Comparison of ENCODE assay signal across 8 mouse cellular contexts in genomic region chr7:25221102-25221883, GRCm38 (mm10). TPM values are rescaled to one million over a fixed set of nuclear protein-coding genes. Genes with fewer than 3 reads are reported as not detected.
A peak's percentile ranks its signal among the peaks of the same experiment; 100 is the strongest.
DNase-seq lines count a peak whose midpoint lies in the region; ATAC-seq and TF ChIP-seq lines count a peak whose summit lies in the region.

Zfp526 (plus strand) TSS chr7:25221425.

- H3K79me2 ChIP-seq in heart, adult 2 months (replicated peaks; ENCODE audit: control insufficient read depth, insufficient read depth, low read length) = peaks cover 6% of the 10 kb centered on the region

- ATAC-seq in embryonic facial prominence, embryonic 13.5 days (ENCODE audit: insufficient number of reproducible peaks, insufficient read depth, low FRiP score, low TSS enrichment, low read depth) = peak; percentile 94
- ATAC-seq in limb, embryonic 13.5 days (ENCODE audit: low FRiP score, low read depth) = peak; percentile 95
- peak; percentile 95 for ATAC-seq in midbrain, embryonic 16.5 days

- H3K9me3 ChIP-seq in embryonic facial prominence, embryonic 13.5 days = no peaks in the 10 kb centered on the region
- no peaks in the 10 kb centered on the region for H3K9me3 ChIP-seq in limb, embryonic 13.5 days
- H3K9me3 ChIP-seq in midbrain, embryonic 16.5 days (replicated peaks; ENCODE audit: control insufficient read depth, low read length, poor library complexity, severe bottlenecking) = no peaks in the 10 kb centered on the region

- peak within 1 kb of the TSS; percentile 97 for H3K4me2 ChIP-seq in embryonic facial prominence, embryonic 13.5 days
- H3K4me2 ChIP-seq in limb, embryonic 13.5 days (replicated peaks) = peak within 1 kb of the TSS; percentile 94
- peak within 1 kb of the TSS; percentile 97 for H3K4me2 ChIP-seq in midbrain, embryonic 16.5 days (ENCODE audit: low read length)

- under 1% methylated on average over 42 of the region's 45 CpGs for WGBS in embryonic facial prominence, embryonic 13.5 days
- WGBS in heart, adult 2 months = under 1% methylated on average over 45 of the region's 45 CpGs
- WGBS in limb, embryonic 13.5 days = under 1% methylated on average over 41 of the region's 45 CpGs
- under 1% methylated on average over 43 of the region's 45 CpGs for WGBS in midbrain, embryonic 16.5 days

- intact Hi-C loops in heart, adult 2 months (cut with DNase I) = loop anchor here (5.0 kb wide), 1 partner anchor 396 kb away; the partner anchor contains the start of genes Dmac2 and Erich4

- H3K4me3 ChIP-seq in embryonic facial prominence, embryonic 13.5 days = peak within 1 kb of the TSS; percentile 72
- peak within 1 kb of the TSS; percentile 89 for H3K4me3 ChIP-seq in heart, adult 2 months
- peak within 1 kb of the TSS; percentile 76 for H3K4me3 ChIP-seq in limb, embryonic 13.5 days
- peak within 1 kb of the TSS; percentile 70 for H3K4me3 ChIP-seq in midbrain, embryonic 16.5 days (ENCODE audit: low read depth, low read length)

- peaks cover 30% of the 10 kb centered on the region for H3K36me3 ChIP-seq in embryonic facial prominence, embryonic 13.5 days
- H3K36me3 ChIP-seq in heart, adult 2 months (ENCODE audit: control insufficient read depth, insufficient read depth, low read length) = no peaks in the 10 kb centered on the region
- H3K36me3 ChIP-seq in limb, embryonic 13.5 days = peaks cover 30% of the 10 kb centered on the region
- H3K36me3 ChIP-seq in midbrain, embryonic 16.5 days (ENCODE audit: control insufficient read depth, insufficient read depth, low read length) = peaks cover 14% of the 10 kb centered on the region

- TF ChIP-seq EP300 in heart, adult 2 months (IDR thresholded peaks at IDR 0.05; ENCODE audit: insufficient read depth, low read depth, low read length) = no peak

- H3K4me1 ChIP-seq in embryonic facial prominence, embryonic 13.5 days = peaks cover 30% of the 10 kb centered on the region
- H3K4me1 ChIP-seq in heart, adult 2 months (ENCODE audit: control insufficient read depth, insufficient read depth, low read length) = peaks cover 9% of the 10 kb centered on the region
- H3K4me1 ChIP-seq in limb, embryonic 13.5 days = peaks cover 31% of the 10 kb centered on the region
- peaks cover 30% of the 10 kb centered on the region for H3K4me1 ChIP-seq in midbrain, embryonic 16.5 days (ENCODE audit: control insufficient read depth, insufficient read depth, low read length)

- peak; percentile 90 for TF ChIP-seq POLR2A in heart, adult 2 months (IDR thresholded peaks at IDR 0.05; ENCODE audit: insufficient read depth, low read depth, low read length)

- TF ChIP-seq CTCF in heart, adult 2 months (IDR thresholded peaks at IDR 0.05) = no peak

- H3K27ac ChIP-seq in embryonic facial prominence, embryonic 13.5 days = peak within 1 kb of the TSS; percentile 94
- peak within 1 kb of the TSS; percentile 98 for H3K27ac ChIP-seq in heart, adult 2 months
- H3K27ac ChIP-seq in limb, embryonic 13.5 days = peak within 1 kb of the TSS; percentile 92
- peak within 1 kb of the TSS; percentile 85 for H3K27ac ChIP-seq in midbrain, embryonic 16.5 days (ENCODE audit: low read length)

- peak; percentile 96 for DNase-seq in 3134 (ENCODE audit: extremely low read depth, insufficient read length, low spot score)
- peak; percentile 99 for DNase-seq in adrenal gland, postnatal 36 days
- DNase-seq in heart, adult 2 months = peak; percentile 96 to 99
- peak; percentile 98 for DNase-seq in kidney, adult 8-10 months
- peak; percentile 94 to 96 for DNase-seq in spleen, postnatal 10 days (ENCODE audit: low spot score in 2 of 2)

- no peaks in the 10 kb centered on the region for H3K27me3 ChIP-seq in embryonic facial prominence, embryonic 13.5 days
- H3K27me3 ChIP-seq in heart, adult 2 months (ENCODE audit: control insufficient read depth, insufficient read depth, low read length) = no peaks in the 10 kb centered on the region
- H3K27me3 ChIP-seq in limb, embryonic 13.5 days = no peaks in the 10 kb centered on the region
- no peaks in the 10 kb centered on the region for H3K27me3 ChIP-seq in midbrain, embryonic 16.5 days (ENCODE audit: control insufficient read depth, insufficient read depth, low read depth, low read length)

- peak within 1 kb of the TSS; percentile 85 for H3K9ac ChIP-seq in embryonic facial prominence, embryonic 13.5 days
- peak within 1 kb of the TSS; percentile 81 for H3K9ac ChIP-seq in heart, adult 2 months (ENCODE audit: low read depth, low read length)
- H3K9ac ChIP-seq in limb, embryonic 13.5 days = peak within 1 kb of the TSS; percentile 85
- peak within 1 kb of the TSS; percentile 74 for H3K9ac ChIP-seq in midbrain, embryonic 16.5 days (ENCODE audit: low read depth, low read length)

RNA-seq across cellular contexts. Expression of gene Zfp526, which starts in this region (rescaled TPM):
- 1 to 10 TPM; 9.3 to 9.4 TPM for total RNA-seq in adrenal gland, postnatal 36 days (2021)
- polyA plus RNA-seq in embryonic facial prominence, embryonic 13.5 days (2015; fragmentation: Nextera tagmentation; extraction: Ambion mirVana) = 2.9 and 3.4 TPM in 2 replicates
- 1 to 10 TPM; 7.4 to 9.6 TPM for total RNA-seq in heart, adult 2 months (2021)
- 6.9 and 8.1 TPM in 2 replicates for polyA plus RNA-seq in heart, adult 2 months (2012; rRNA removed)
- 2.3 and 2.8 TPM in 2 replicates for polyA plus RNA-seq in limb, embryonic 13.5 days (2015; fragmentation: Nextera tagmentation; extraction: Ambion mirVana)
- polyA plus RNA-seq in midbrain, embryonic 16.5 days (2015; fragmentation: Nextera tagmentation; extraction: Ambion mirVana) = 1.7 TPM in 2 replicates

Comparison
In these comparisons a context has a peak if more than half of its experiments do, and no peak if none do; other contexts are left out.
1. Peak in every context shown above with its lines: DNase-seq, ATAC-seq, H3K4me3 ChIP-seq and H3K27ac ChIP-seq.